Mouse (Mus musculus) gastrocnemius, postnatal 14 days (tissue): ENCODE results near the gene Cds2. TPM values are rescaled to one million over a fixed set of nuclear protein-coding genes. Genes with fewer than 3 reads are reported as not detected.

Experiments
- DNase-seq: peaks from one replicate; pipeline ENCODE4 v3.0.0; 2021; ENCODE audit warnings: mixed read lengths
- intact Hi-C: fragments of 180-260 bp; cut with DNase I; formaldehyde crosslinking; loops from one replicate; pipeline ENCODE4 v1.15.1; 2025; ENCODE audit warnings: low total_unique reads
- total RNA-seq, 2 experiments: library from RNA; stranded (reverse); gene quantifications; 2 replicates each; pipeline ENCODE4 v1.2.3; 2021

Gene Cds2
- total RNA-seq, 2 experiments from 2014 or later: 22.2 to 22.4 TPM

- intact Hi-C loops: loop anchor here (2.0 kb wide), 1 partner anchor 168 kb away; no protein-coding TSS in a partner anchor
- DNase-seq: no peak
These were observed 54.2 kb downstream of the Cds2 start for GRCm38 (mm10) chr2:132317178-132317577.

DNA sequence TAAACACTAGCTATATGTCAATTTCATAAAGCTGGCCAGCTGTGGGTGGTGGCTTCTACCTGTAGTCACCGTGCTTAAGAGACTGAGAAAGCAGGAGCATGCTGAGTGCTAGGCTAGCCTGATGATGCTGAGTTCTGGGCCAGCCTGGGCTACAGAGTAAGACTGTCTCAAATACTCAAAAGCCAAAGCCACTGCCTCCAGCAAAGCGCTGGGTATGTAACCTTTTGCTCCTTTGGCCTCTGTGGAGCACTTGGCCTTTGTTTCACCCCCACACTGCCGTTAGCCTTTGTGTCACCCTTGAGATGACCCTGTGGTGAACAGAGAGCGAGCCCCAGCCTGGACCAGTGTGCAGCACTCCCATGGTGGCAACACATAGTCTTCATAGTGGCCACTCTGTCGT lies 57.6 kb downstream of the Cds2 start:
- no peak for DNase-seq
- intact Hi-C loops: no loop called here

- intact Hi-C loops: no loop called here
- no peak for DNase-seq
These were observed 60.6 kb downstream of the Cds2 start for GRCm38 (mm10) chr2:132323541-132323940.

GRCm38 (mm10) chr2:132337202-132337601 lies 74.3 kb downstream of the Cds2 start:
- intact Hi-C loops: no loop called here
- no peak for DNase-seq

DNA sequence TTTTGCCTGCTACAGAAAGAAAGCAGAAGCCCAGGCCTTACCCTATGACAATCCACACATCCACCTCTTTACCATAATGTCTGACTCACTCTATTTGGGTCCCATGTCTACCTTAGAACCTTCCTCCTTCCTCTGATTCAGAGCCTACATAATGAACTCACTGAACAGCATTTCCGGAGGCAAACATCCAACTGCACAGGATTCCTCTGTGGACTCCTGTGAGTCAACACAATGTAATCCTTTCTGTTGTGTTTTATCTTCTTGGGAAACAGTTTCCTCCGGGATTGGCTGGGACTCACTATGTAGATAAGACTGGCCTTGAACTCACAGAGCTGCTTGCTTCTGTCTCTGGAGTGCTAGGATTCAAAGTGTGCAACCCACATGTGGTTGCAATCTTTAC lies 77.4 kb downstream of the Cds2 start:
- DNase-seq: no peak

GRCm38 (mm10) chr2:132341293-132341692 lies 78.3 kb downstream of the Cds2 start:
- intact Hi-C loops: no loop called here
- no peak for DNase-seq

More for the DNA sequence above, 77.4 kb downstream of the Cds2 start:
- intact Hi-C loops: no loop called here

DNA sequence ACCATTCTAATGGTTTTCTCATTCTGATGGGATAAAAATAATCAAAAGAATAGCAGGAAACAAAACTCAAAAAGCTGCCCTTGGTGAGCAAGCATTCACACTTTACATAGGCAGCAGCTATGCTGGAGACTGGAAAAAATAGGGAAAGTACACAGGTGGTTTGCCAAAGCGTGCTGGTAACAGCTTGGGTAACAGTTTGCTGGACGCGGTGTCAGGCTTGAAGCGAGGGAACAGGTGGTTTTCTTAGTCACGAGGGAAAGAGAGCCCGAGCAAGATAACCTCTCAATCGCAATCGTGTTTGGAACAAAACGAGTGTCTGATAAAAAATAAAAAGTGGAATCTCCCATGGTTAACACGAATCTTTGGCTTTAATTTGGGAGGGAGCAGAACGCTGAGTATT lies 80.9 kb downstream of the Cds2 start:
- intact Hi-C loops: no loop called here
- DNase-seq: no peak

Other genes with a start within 250 kb of the Cds2 start
- gene Rassf2, start 232.9 kb upstream of the Cds2 start, total RNA-seq: 10 to 100 TPM in 1 of 2 experiments, 1 to 10 TPM in 1; 8.5 to 13.1 TPM
- gene Slc23a2, start 118.0 kb upstream of the Cds2 start, total RNA-seq: 1 to 10 TPM; 6.2 to 7.1 TPM
- 10 to 100 TPM; 20.4 to 22.1 TPM for gene Tmem230, start 15.3 kb upstream of the Cds2 start, total RNA-seq
- gene Pcna, start 9.8 kb upstream of the Cds2 start, total RNA-seq: 10 to 100 TPM; 24.7 to 29.9 TPM
- not detected for gene Prokr2, start 122.3 kb downstream of the Cds2 start, total RNA-seq